Mouse (Mus musculus) thymus, adult 2 months (tissue): Measurements from ENCODE around the gene Iqub. TPM values are rescaled to one million over a fixed set of nuclear protein-coding genes. Genes with fewer than 3 reads are reported as not detected.

Experiments used
- DNase-seq: peaks from one replicate; pipeline ENCODE4 v3.0.0; 2021
- H3K27ac ChIP-seq: fragments of 200-500 bp; 2 replicates; pipeline ENCODE4 v1.5.1; 2012; ENCODE audit warnings: low read length, control low read depth; ENCODE audit not compliant: control insufficient read depth, insufficient read depth
- H3K27me3 ChIP-seq: fragments of 200-500 bp; 2 replicates; pipeline ENCODE4 v1.6.1; 2012; ENCODE audit warnings: mild to moderate bottlenecking, low read length, moderate library complexity, mixed read lengths; ENCODE audit not compliant: control insufficient read depth, insufficient read depth
- H3K36me3 ChIP-seq: fragments of 200-500 bp; 2 replicates; pipeline ENCODE4 v1.6.1; 2012; ENCODE audit warnings: mild to moderate bottlenecking, low read length, moderate library complexity; ENCODE audit not compliant: control insufficient read depth, insufficient read depth
- H3K4me1 ChIP-seq: fragments of 200-500 bp; replicated peaks from 2 replicates; pipeline ENCODE4 v1.6.1; 2012; ENCODE audit warnings: low read length; ENCODE audit not compliant: control insufficient read depth, insufficient read depth
- H3K4me3 ChIP-seq: fragments of 200-500 bp; 2 replicates; pipeline ENCODE4 v1.5.1; 2012; ENCODE audit warnings: mild to moderate bottlenecking, low read length, control low read depth, moderate library complexity; ENCODE audit not compliant: control insufficient read depth, insufficient read depth
- CTCF ChIP-seq: fragments of 200-500 bp; IDR thresholded peaks from 2 replicates; pipeline ENCODE4 v1.5.1; 2012; ENCODE audit warnings: mild to moderate bottlenecking, control low read depth, low read length, moderate library complexity, borderline replicate concordance; ENCODE audit not compliant: control insufficient read depth, poor library complexity, insufficient read depth; ENCODE audit errors: extremely low read depth
- POLR2A ChIP-seq: fragments of 200-500 bp; IDR thresholded peaks from 2 replicates; pipeline ENCODE4 v1.6.1; 2012; ENCODE audit warnings: mild to moderate bottlenecking, low read length, control low read depth, moderate library complexity; ENCODE audit not compliant: control insufficient read depth, poor library complexity, insufficient read depth; ENCODE audit errors: extremely low read depth
- WGBS: fragments of 180-500 bp; shearing (Covaris S2); methylation state at CpG from one replicate; pipeline ENCODE4 v1.1.7; 2018; 5-methylcytosine and 5-hydroxymethylcytosine counted together
- polyA plus RNA-seq: library from polyadenylated mRNA; depleted of rRNA; stranded (reverse); fragments of >200 nt; gene quantifications from 2 replicates; pipeline ENCODE4 v1.2.3, GENCODE M21; 2012

Gene Iqub
- polyA plus RNA-seq, 1 experiment: 0.05 TPM

DNA sequence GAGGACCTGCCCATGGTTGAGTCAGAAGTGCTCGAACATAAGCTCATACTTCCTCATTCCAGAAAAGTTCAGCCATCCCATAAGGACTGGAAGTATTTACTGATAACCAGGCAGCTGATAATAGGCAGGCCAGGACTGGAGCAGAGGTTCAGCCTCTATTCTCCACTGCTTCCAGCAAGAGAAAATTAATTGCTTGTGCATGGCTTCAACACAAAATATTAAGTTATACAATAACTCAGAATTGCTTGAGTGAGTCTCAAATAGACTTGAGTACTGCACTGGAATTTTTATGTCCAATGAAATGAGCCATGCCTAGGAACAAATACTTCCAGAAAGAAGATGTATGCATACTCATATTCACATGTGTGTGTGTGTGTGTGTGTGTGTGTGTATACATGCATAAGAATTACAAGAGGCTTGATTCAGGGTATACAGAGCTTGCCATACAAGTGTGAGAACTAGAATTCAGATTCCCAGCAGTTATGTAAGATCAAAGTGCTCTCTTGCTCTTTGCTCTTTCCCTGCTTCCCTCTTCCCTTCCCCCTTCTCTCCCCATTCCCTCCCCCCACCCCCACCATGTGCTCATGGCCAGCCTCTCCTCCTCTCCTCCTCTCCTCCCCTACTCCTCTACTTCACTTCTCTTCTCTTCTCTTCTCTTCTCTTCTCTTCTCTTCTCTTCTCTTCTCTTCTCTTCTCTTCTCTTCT lies 32.0 kb upstream of the Iqub start:
- no peak for TF ChIP-seq POLR2A
- TF ChIP-seq CTCF: no peak
- Histone ChIP-seq H3K4me1 (no peaks in the 10 kb centered on the region), H3K4me3 (no peak overlapping the region), H3K27me3 (no peaks in the 10 kb centered on the region), H3K36me3 (no peaks in the 10 kb centered on the region), H3K27ac (no peak overlapping the region)
- DNase-seq: no peak
- 61% methylated on average over 1 of the region's 1 CpGs for WGBS

DNA sequence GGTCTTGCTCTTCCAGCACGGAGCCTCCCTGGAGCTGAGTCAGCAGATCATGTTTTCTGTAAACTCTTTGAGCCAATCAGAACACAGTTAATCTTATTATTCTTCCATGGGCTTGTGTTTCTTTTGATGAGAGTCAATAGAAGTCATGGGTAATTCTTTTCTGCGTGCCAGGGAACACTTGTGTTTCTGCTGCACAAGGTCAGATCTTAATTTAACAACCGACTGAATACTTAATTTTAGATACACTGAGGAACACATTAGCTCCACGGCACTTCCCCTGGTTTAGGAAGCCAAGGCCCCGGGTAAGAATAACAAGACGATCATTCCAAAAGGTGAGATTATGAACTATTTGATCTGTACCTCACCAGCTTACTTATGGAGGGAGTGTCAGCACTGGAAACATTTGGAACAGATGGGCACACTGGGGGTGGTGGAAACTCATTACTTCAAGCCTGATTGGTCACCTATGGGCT lies 28.3 kb upstream of the Iqub start:
- 87% methylated on average over 6 of the region's 6 CpGs for WGBS
- Histone ChIP-seq H3K36me3 (no peaks in the 10 kb centered on the region), H3K27ac (no peak overlapping the region), H3K4me3 (no peak overlapping the region), H3K27me3 (no peaks in the 10 kb centered on the region), H3K4me1 (no peaks in the 10 kb centered on the region)
- no peak for TF ChIP-seq POLR2A
- TF ChIP-seq CTCF: no peak
- DNase-seq: no peak

DNA sequence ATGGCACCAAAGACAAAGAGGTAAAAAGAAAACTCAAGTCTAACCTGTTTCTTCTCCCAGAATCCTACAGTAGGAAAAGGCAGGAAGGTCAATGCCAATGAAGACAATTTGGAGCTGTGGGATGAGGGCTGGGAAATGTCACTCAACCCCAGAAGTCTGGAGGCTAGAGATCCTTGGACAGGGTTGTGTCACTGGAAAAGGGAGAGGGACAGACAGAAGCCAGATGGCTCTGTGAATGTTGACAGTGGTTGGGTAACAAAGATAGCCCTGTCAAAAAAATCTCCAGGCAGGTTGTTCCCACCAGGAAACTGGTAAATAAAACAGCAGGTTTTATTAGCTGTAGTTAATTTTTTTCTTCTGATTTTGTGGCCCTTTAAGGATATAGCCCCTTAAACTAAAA lies 27.5 kb upstream of the Iqub start:
- DNase-seq: no peak
- Histone ChIP-seq H3K36me3 (no peaks in the 10 kb centered on the region), H3K27me3 (no peaks in the 10 kb centered on the region), H3K27ac (no peak overlapping the region), H3K4me3 (no peak overlapping the region), H3K4me1 (no peaks in the 10 kb centered on the region)
- no peak for TF ChIP-seq CTCF
- no peak for TF ChIP-seq POLR2A

DNA sequence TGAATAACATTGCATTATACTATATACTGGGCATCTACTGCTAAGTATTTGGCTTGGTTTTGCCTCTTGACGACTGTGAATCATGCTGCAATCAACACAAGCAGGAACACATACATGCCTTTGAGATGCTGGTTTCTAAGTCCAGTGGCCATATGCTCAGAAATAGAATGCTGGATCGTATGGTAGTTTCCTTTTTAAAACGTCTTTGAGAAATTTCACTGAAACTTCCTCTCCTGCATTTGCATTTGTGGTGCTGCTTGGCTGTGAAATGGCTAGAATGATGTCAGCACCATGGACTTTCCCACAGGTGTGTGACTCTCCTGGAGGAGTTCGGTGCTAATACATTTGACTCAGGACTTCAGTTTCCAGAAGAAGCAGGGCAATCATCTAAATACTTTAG lies 25.2 kb upstream of the Iqub start:
- no peak overlapping the region for H3K27ac ChIP-seq
- no peaks in the 10 kb centered on the region for H3K36me3 ChIP-seq
- H3K4me1 ChIP-seq: no peaks in the 10 kb centered on the region
- H3K4me3 ChIP-seq: no peak overlapping the region
- DNase-seq: no peak
- TF ChIP-seq CTCF: no peak
- WGBS: 41% methylated on average over 4 of the region's 4 CpGs
- H3K27me3 ChIP-seq: no peaks in the 10 kb centered on the region

DNA sequence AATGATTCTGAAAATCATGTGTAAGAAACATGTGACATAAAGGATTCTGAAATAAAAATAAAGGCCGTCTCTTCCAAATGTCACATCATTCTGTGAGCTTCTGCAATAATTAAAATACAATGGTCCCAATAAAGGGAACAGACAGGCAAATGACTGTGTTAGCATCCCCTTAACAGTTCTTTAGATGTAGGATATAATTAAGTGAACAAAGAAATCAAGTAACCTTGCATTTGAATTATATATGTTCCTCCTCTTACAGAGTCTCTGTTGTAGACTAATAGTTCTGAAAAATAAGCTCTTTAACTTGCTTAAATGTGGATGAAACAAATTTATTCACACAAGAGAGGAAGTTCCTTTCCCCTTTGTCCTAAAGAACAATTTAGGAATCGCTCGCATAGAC lies 23.6 kb upstream of the Iqub start:
- no peaks in the 10 kb centered on the region for H3K36me3 ChIP-seq
- no peak overlapping the region for H3K4me3 ChIP-seq
- TF ChIP-seq POLR2A (no peak), CTCF (no peak)
- 90% methylated on average over 3 of the region's 3 CpGs for WGBS
- no peaks in the 10 kb centered on the region for H3K4me1 ChIP-seq
- no peaks in the 10 kb centered on the region for H3K27me3 ChIP-seq
- H3K27ac ChIP-seq: no peak overlapping the region
- no peak for DNase-seq

DNA sequence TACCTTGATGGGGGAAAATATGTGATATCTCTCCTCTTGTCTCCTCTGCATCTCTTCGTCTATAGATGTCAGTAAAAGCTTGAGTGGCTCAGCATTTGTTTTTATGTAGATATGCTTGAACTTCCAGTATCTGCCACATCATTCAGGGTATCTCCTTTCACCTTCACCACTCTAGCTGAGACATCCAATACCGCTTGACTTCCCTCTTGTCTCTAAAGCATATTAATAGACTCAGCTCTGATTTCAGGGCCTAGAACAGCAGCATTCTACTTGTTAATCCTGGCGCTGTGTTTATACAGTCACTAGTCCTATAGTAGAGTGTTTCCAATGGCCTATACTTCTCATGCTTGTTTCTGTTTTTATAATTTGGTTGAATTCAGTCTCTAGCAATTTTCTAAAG lies 17.9 kb upstream of the Iqub start:
- no peak for DNase-seq
- Histone ChIP-seq H3K27me3 (no peaks in the 10 kb centered on the region), H3K36me3 (no peaks in the 10 kb centered on the region), H3K27ac (no peak overlapping the region), H3K4me3 (no peak overlapping the region), H3K4me1 (no peaks in the 10 kb centered on the region)
- TF ChIP-seq POLR2A: no peak
- no peak for TF ChIP-seq CTCF
- WGBS: 89% methylated on average over 3 of the region's 3 CpGs
